Mouse (Mus musculus) limb, embryonic 11.5 days (tissue): ENCODE measurements at regions not wholly inside any gene's neighbourhood (a gene's known extent, or its start where the extent isn't known, plus 50 kb on each side); places are given as distances from the start of the nearest gene placed in this dataset.

Experiments used
- ATAC-seq: fragments of 200-750 bp; cut with Nextera tagmentation; 2 replicates; pipeline ENCODE4 v1.8.0; 2017; ENCODE audit warnings: low read depth; ENCODE audit not compliant: insufficient number of reproducible peaks, low FRiP score, low TSS enrichment
- DNase-seq: peaks from one replicate; pipeline ENCODE4 v3.0.0-alpha.2; 2015; ENCODE audit warnings: low spot score
- H3K27ac ChIP-seq: fragments of 300-500 bp; sonication (generic); replicated peaks from 2 replicates; pipeline ENCODE4 v1.5.1; 2014; ENCODE audit warnings: low read depth, mild to moderate bottlenecking, low read length
- H3K27me3 ChIP-seq: fragments of 300-500 bp; sonication (generic); 2 replicates; pipeline ENCODE4 v1.6.1; 2014; ENCODE audit warnings: mild to moderate bottlenecking, low read length, mixed read lengths; ENCODE audit not compliant: control insufficient read depth, insufficient read depth
- H3K36me3 ChIP-seq: fragments of 300-500 bp; sonication (generic); 2 replicates; pipeline ENCODE4 v1.6.1; 2014; ENCODE audit warnings: mild to moderate bottlenecking, low read length, moderate library complexity, mixed read lengths; ENCODE audit not compliant: control insufficient read depth, insufficient read depth
- H3K4me1 ChIP-seq: fragments of 300-500 bp; sonication (generic); 2 replicates; pipeline ENCODE4 v1.6.1; 2014; ENCODE audit warnings: low read length, mixed read lengths; ENCODE audit not compliant: control insufficient read depth, insufficient read depth
- H3K4me2 ChIP-seq: fragments of 300-500 bp; sonication (generic); 2 replicates; pipeline ENCODE4 v1.6.1; 2014; ENCODE audit warnings: low read depth, mild to moderate bottlenecking, moderate library complexity; ENCODE audit not compliant: severe bottlenecking
- H3K4me3 ChIP-seq: fragments of 300-500 bp; sonication (generic); 2 replicates; pipeline ENCODE4 v1.5.1; 2014; ENCODE audit warnings: low read depth, low read length
- H3K9ac ChIP-seq: fragments of 300-500 bp; sonication (generic); 2 replicates; pipeline ENCODE4 v1.6.1; 2014; ENCODE audit warnings: mild to moderate bottlenecking, low read length
- H3K9me3 ChIP-seq: fragments of 300-500 bp; sonication (generic); 2 replicates; pipeline ENCODE4 v1.6.1; 2016; ENCODE audit warnings: low read length; ENCODE audit not compliant: control insufficient read depth
- WGBS: fragments of 180-500 bp; shearing (Covaris S2); extraction: QIAGEN DNeasy Blood & Tissue Kit; methylation state at CpG from one replicate; pipeline ENCODE4 v1.1.7; 2014; 5-methylcytosine and 5-hydroxymethylcytosine counted together

GRCm38 (mm10) chr5:26206766-26207122 is 50.7 kb upstream of the Gm7361 start:
- ATAC-seq = no peak

GRCm38 (mm10) chr5:26206066-26206765 is 51.3 kb upstream of the Gm7361 start:
- H3K36me3 ChIP-seq = no peaks in the 10 kb centered on the region
- H3K9me3 ChIP-seq = no peaks in the 10 kb centered on the region
- 90% methylated on average over 6 of the region's 6 CpGs for WGBS
- no peak overlapping the region for H3K4me2 ChIP-seq
- H3K9ac ChIP-seq = no peak overlapping the region
- H3K27me3 ChIP-seq = no peaks in the 10 kb centered on the region
- no peak overlapping the region for H3K27ac ChIP-seq
- ATAC-seq (no peak), DNase-seq (no peak)
- H3K4me3 ChIP-seq = no peak overlapping the region
- no peaks in the 10 kb centered on the region for H3K4me1 ChIP-seq

More at GRCm38 (mm10) chr5:26206766-26207122, 50.7 kb upstream of the Gm7361 start:
- 86% methylated on average over 2 of the region's 2 CpGs for WGBS
- H3K4me3 ChIP-seq = no peak overlapping the region
- no peak for DNase-seq
- no peaks in the 10 kb centered on the region for H3K27me3 ChIP-seq
- no peak overlapping the region for H3K4me2 ChIP-seq
- H3K4me1 ChIP-seq = no peaks in the 10 kb centered on the region
- H3K9ac ChIP-seq = no peak overlapping the region
- no peaks in the 10 kb centered on the region for H3K9me3 ChIP-seq
- no peak overlapping the region for H3K27ac ChIP-seq
- H3K36me3 ChIP-seq = no peaks in the 10 kb centered on the region

GRCm38 (mm10) chr5:26202471-26202870 is 55.0 kb upstream of the Gm7361 start:
- Histone ChIP-seq H3K4me2 (no peak overlapping the region), H3K27ac (no peak overlapping the region), H3K9me3 (no peaks in the 10 kb centered on the region), H3K27me3 (no peaks in the 10 kb centered on the region), H3K4me3 (no peak overlapping the region), H3K9ac (no peak overlapping the region), H3K36me3 (no peaks in the 10 kb centered on the region), H3K4me1 (no peaks in the 10 kb centered on the region)
- WGBS = 87% methylated on average over 6 of the region's 6 CpGs
- ATAC-seq = no peak
- DNase-seq = no peak

DNA sequence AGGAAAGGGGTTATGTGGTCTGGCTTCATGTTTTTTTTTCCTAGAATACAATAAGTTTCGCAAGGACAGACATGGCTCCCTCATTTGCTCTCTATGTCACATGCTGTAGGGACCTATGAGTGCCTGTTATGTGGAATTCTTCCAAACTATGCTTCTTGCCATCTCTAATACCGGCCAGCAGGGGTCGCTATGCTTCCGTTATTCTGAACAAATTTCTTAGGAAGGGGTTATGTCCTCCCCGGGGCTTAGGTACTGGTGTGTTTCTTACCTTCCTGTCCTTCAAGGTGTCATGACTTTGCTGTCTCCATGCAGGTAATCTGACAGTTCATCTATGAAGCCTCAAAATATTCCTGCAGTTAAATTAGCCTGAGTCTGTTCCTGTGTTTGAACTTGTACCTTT is 68.1 kb upstream of the Gm7361 start:
- 16% methylated on average over 5 of the region's 5 CpGs for WGBS
- Histone ChIP-seq H3K4me2 (no peak overlapping the region), H3K4me1 (peaks cover 2% of the 10 kb centered on the region; the same call in 1 of the 2 replicates), H3K36me3 (no peaks in the 10 kb centered on the region), H3K4me3 (no peak overlapping the region), H3K9me3 (no peaks in the 10 kb centered on the region), H3K9ac (no peak overlapping the region), H3K27me3 (no peaks in the 10 kb centered on the region), H3K27ac (no peak overlapping the region)
- ATAC-seq (no peak), DNase-seq (peak; percentile 37)

DNA sequence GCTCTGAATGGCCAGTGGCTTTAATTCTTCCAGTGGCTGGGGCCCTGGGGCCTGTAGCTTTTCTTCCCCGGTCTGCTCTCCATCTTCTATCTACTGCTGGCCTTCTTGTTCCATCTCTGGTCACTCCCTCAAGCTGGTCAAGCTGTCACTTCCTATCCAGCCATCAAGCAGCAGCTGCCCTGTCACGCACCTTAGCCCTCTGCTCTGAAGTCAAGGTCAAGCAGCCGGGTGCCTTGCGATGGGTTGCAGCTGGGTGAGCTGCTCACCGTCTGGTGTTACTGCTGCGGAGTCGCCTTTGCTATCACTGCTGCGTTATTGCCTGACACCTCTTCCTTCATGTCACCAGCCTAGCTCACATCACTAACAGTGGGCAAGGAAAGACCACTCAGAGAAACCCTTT is 66.0 kb upstream of the Gm10220 start:
- Histone ChIP-seq H3K27me3 (no peaks in the 10 kb centered on the region), H3K9ac (no peak overlapping the region), H3K4me3 (no peak overlapping the region), H3K4me2 (no peak overlapping the region), H3K4me1 (peaks cover 2% of the 10 kb centered on the region; the same call in 1 of the 2 replicates), H3K36me3 (no peaks in the 10 kb centered on the region), H3K27ac (no peak overlapping the region), H3K9me3 (no peaks in the 10 kb centered on the region)
- WGBS = 55% methylated on average over 8 of the region's 8 CpGs
- ATAC-seq (no peak), DNase-seq (no peak)

GRCm38 (mm10) chr5:26185417-26185816 is 64.2 kb upstream of the Gm10220 start:
- WGBS = 19% methylated on average over 5 of the region's 5 CpGs
- Histone ChIP-seq H3K4me3 (no peak overlapping the region), H3K4me1 (peaks cover 2% of the 10 kb centered on the region; the same call in 1 of the 2 replicates), H3K27me3 (no peaks in the 10 kb centered on the region), H3K9me3 (no peaks in the 10 kb centered on the region), H3K4me2 (no peak overlapping the region), H3K27ac (no peak overlapping the region), H3K36me3 (no peaks in the 10 kb centered on the region), H3K9ac (no peak overlapping the region)
- DNase-seq (no peak), ATAC-seq (no peak)

DNA sequence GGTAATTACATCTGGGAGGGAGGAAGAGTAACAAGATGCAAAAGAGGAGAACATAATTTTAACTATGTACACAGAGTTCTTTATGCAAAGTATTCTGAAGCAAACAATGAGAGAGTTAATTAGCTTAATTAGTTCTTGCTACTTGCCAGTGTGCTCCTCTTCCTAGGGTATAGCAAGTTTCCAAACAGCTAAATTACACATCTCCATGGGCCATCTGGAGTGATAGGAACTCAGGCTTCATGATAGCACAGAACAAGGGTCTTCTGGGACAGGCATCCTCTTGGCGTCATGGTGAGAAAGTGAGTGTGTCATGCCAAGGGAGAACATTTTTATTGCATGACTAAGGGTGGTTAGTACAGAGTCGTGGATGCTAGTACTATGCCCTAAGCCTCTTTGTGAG is 54.8 kb upstream of the Gm10220 start:
- no peaks in the 10 kb centered on the region for H3K9me3 ChIP-seq
- DNase-seq (no peak), ATAC-seq (no peak)
- H3K36me3 ChIP-seq = no peaks in the 10 kb centered on the region
- no peak overlapping the region for H3K4me2 ChIP-seq
- 88% methylated on average over 2 of the region's 2 CpGs for WGBS
- H3K9ac ChIP-seq = no peak overlapping the region
- H3K4me1 ChIP-seq = no peaks in the 10 kb centered on the region
- no peaks in the 10 kb centered on the region for H3K27me3 ChIP-seq
- no peak overlapping the region for H3K27ac ChIP-seq
- H3K4me3 ChIP-seq = no peak overlapping the region

GRCm38 (mm10) chr5:26171662-26172384 is 50.6 kb upstream of the Gm10220 start:
- DNase-seq (no peak), ATAC-seq (no peak)
- no peaks in the 10 kb centered on the region for H3K36me3 ChIP-seq
- no peaks in the 10 kb centered on the region for H3K27me3 ChIP-seq
- no peak overlapping the region for H3K9ac ChIP-seq
- no peaks in the 10 kb centered on the region for H3K9me3 ChIP-seq
- no peaks in the 10 kb centered on the region for H3K4me1 ChIP-seq
- no peak overlapping the region for H3K27ac ChIP-seq
- no peak overlapping the region for H3K4me2 ChIP-seq
- no peak overlapping the region for H3K4me3 ChIP-seq
- 71% methylated on average over 5 of the region's 5 CpGs for WGBS
